Mouse (Mus musculus) bone marrow, adult 2 months (tissue): ENCODE measurements around the gene Tec.

Experiments used
- CTCF ChIP-seq: fragments of 200-500 bp; IDR thresholded peaks from 2 replicates; pipeline ENCODE4 v1.5.1; 2011; ENCODE audit warnings: low read length, control low read depth; ENCODE audit not compliant: control insufficient read depth, insufficient read depth
- POLR2A ChIP-seq: fragments of 200-500 bp; IDR thresholded peaks from 2 replicates; pipeline ENCODE4 v1.6.1; 2011; ENCODE audit warnings: low read depth, mild to moderate bottlenecking, control low read depth, low read length, borderline replicate concordance; ENCODE audit not compliant: control insufficient read depth

- TF ChIP-seq POLR2A (no peak), CTCF (no peak)
Measured at GRCm38 (mm10) chr5:72869779-72870608, 1.7 kb upstream of the Tec start.
